Mouse (Mus musculus) bone marrow macrophage, adult 2 months (primary cell): ENCODE data around the gene Gaa.
A peak's percentile ranks its signal among the peaks of the same experiment; 100 is the strongest.

Source experiments
- CTCF ChIP-seq: IDR thresholded peaks from 2 replicates; pipeline ENCODE4 v1.5.1; 2012; ENCODE audit warnings: low read depth, mild to moderate bottlenecking, low read length, moderate library complexity
- POLR2A ChIP-seq: IDR thresholded peaks from 2 replicates; pipeline ENCODE4 v1.6.1; 2012; ENCODE audit warnings: mild to moderate bottlenecking, low read depth, low read length, borderline replicate concordance

GRCm38 (mm10) chr11:119234770-119235169 lies 32.9 kb upstream of the Gaa start:
- TF ChIP-seq CTCF (0 out of 2 replicates have a peak, but pooled peaks have one; percentile 16), POLR2A (no peak)
